Mouse (Mus musculus): ENCODE results near the gene Ccdc169. TPM values are rescaled to one million over a fixed set of nuclear protein-coding genes. Genes with fewer than 3 reads are reported as not detected.
"Not testable (repeated sequence)": the region's sequence is repeated elsewhere in the genome, so short reads cannot be mapped to it uniquely, and the experiment has no call there.

Gene Ccdc169
- total RNA-seq, 4 experiments from 2014 or later, result 0.23 to 0.97 (median 0.66) TPM

GRCm38 (mm10) chr3:55195581-55196327 is 58.6 kb downstream of the Ccdc169 start:
- DNase-seq (ENCODE audit: low spot score in 2 of 2), result no peak

- no peak for DNase-seq (ENCODE audit: low spot score in 2 of 2)
Observed at GRCm38 (mm10) chr3:55196328-55196710, 59.2 kb downstream of the Ccdc169 start.

GRCm38 (mm10) chr3:55203621-55204020 is 66.5 kb downstream of the Ccdc169 start:
- DNase-seq (ENCODE audit: low spot score in 2 of 2), result not testable (repeated sequence)

GRCm38 (mm10) chr3:55206413-55206812 is 69.3 kb downstream of the Ccdc169 start:
- no peak for DNase-seq (ENCODE audit: low spot score in 2 of 2)

- DNase-seq (ENCODE audit: low spot score in 2 of 2), result no peak
Observed at GRCm38 (mm10) chr3:55207665-55208064, 70.5 kb downstream of the Ccdc169 start.

- DNase-seq (ENCODE audit: low spot score in 2 of 2), result no peak
Observed at GRCm38 (mm10) chr3:55212254-55212653, 75.1 kb downstream of the Ccdc169 start.

- DNase-seq (ENCODE audit: low spot score in 2 of 2), result no peak
Observed at GRCm38 (mm10) chr3:55213785-55214184, 76.6 kb downstream of the Ccdc169 start.

- DNase-seq (ENCODE audit: low spot score in 2 of 2), result no peak
Observed at GRCm38 (mm10) chr3:55214413-55214812, 77.3 kb downstream of the Ccdc169 start.

GRCm38 (mm10) chr3:55222502-55222901 is 85.4 kb downstream of the Ccdc169 start:
- no peak for DNase-seq (ENCODE audit: low spot score in 2 of 2)

Small RNA genes lying within 50 kb of the gene (microRNA-seq; reads per million reads assigned to microRNA genes)
- gene Gm22029, result 0 reads per million in 2 experiments

Other genes with a start within 250 kb of the Ccdc169 start
- 10 to 100 TPM; 58.4 to 75.1 (median 68.5) TPM for gene Sertm1, start 221.5 kb upstream of the Ccdc169 start, total RNA-seq (2022)
- 1 to 10 TPM; 2.1 to 4.2 (median 2.6) TPM for gene Ccna1, start 81.8 kb upstream of the Ccdc169 start, total RNA-seq (2022)
- 10 to 100 TPM; 41.3 to 56.1 (median 50.2) TPM for gene Spg20, start 25.2 kb upstream of the Ccdc169 start, total RNA-seq (2022)
- gene Sohlh2, start 44.7 kb downstream of the Ccdc169 start, total RNA-seq (2022), result not detected
- gene Dclk1, start 105.0 kb downstream of the Ccdc169 start, total RNA-seq (2022), result 100 to 1,000 TPM; 509 to 592 (median 551) TPM